Mouse (Mus musculus): ENCODE data around the gene Saa2. TPM values are rescaled to one million over a fixed set of nuclear protein-coding genes. Genes with fewer than 3 reads are reported as not detected.

Gene Saa2
- total and polyA plus RNA-seq, 3 experiments = not detected

DNA sequence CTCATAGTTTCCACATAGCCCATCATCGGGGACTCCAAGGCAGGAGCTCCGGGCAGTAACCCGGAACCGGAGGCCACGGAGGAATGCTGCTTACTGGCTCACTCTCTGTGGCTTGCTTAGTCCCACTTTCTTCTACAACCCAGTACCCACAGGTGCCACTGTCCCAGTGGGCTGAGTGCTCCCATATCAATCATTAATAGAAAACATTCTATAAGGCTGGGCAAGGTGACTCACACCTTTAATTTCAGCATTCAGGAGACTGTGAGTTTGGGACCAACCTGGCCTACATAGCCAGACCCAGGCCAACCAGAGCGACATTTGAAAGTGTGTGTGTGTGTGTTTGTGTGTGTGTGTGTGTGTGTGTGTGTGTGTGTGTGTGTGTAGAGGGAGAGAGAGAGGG is 28.2 kb upstream of the Saa2 start:
- Histone ChIP-seq H3K9me3 (replicated peaks; ENCODE audit: insufficient read depth, low read length) (no peaks in the 10 kb centered on the region), H3K27ac (ENCODE audit: control insufficient read depth, low read depth, low read length) (no peak overlapping the region), H3K79me2 (ENCODE audit: control insufficient read depth, insufficient read depth, low read length, poor library complexity) (no peaks in the 10 kb centered on the region), H3K27me3 (ENCODE audit: control insufficient read depth in 1 of 2, insufficient read depth in 2 of 2, low read length in 2 of 2) (peaks cover 0 to 3% of the 10 kb centered on the region in 2 experiments; a peak in 2 of 4 replicates), H3K36me3 (ENCODE audit: control insufficient read depth in 1 of 2, insufficient read depth in 2 of 2, low read length in 2 of 2) (no peaks in the 10 kb centered on the region), H3K4me3 (ENCODE audit: control insufficient read depth in 1 of 2, insufficient read depth in 1 of 2, low read depth in 2 of 2, low read length in 2 of 2) (no peak overlapping the region), H3K4me1 (ENCODE audit: control insufficient read depth in 1 of 2, insufficient read depth in 2 of 2, low read length in 2 of 2) (peaks cover 0 to 9% of the 10 kb centered on the region in 2 experiments; a peak in 2 of 4 replicates), H3K9ac (ENCODE audit: control insufficient read depth, low read depth, low read length, poor library complexity, severe bottlenecking) (no peak overlapping the region)
- DNase-seq (ENCODE audit: low read depth, low spot score) = no peak
- TF ChIP-seq SIN3A (IDR thresholded peaks at IDR 0.05; ENCODE audit: low read length) (no peak), MYC (IDR thresholded peaks at IDR 0.05; ENCODE audit: low read depth, low read length) (no peak), TBP (IDR thresholded peaks at IDR 0.05; ENCODE audit: low read depth, low read length) (no peak), CHD1 (IDR thresholded peaks at IDR 0.05; ENCODE audit: low read depth, low read length) (no peak), MAZ (IDR thresholded peaks at IDR 0.05; ENCODE audit: low read depth, low read length) (no peak), KAT2A (conservative IDR thresholded peaks at IDR 0.05; ENCODE audit: low read depth, low read length) (no peak), MAFK (IDR thresholded peaks at IDR 0.05; ENCODE audit: borderline replicate concordance, low read depth, low read length) (no peak), USF1 (IDR thresholded peaks at IDR 0.05; ENCODE audit: low read depth, low read length) (no peak), POLR2AphosphoS2 (IDR thresholded peaks at IDR 0.05; ENCODE audit: low read length) (no peak), MXI1 (IDR thresholded peaks at IDR 0.05; ENCODE audit: low read depth, low read length) (no peak), POLR2A (IDR thresholded peaks at IDR 0.05; ENCODE audit: control insufficient read depth in 1 of 2, insufficient read depth in 1 of 2, low read depth in 1 of 2, low read length in 2 of 2, poor library complexity in 1 of 2) (no peak), TCF12 (IDR thresholded peaks at IDR 0.05; ENCODE audit: low read depth, low read length) (no peak), TAL1 (IDR thresholded peaks at IDR 0.05; ENCODE audit: low read length) (no peak), HCFC1 (IDR thresholded peaks at IDR 0.05; ENCODE audit: low read depth, low read length) (no peak), RAD21 (IDR thresholded peaks at IDR 0.05; ENCODE audit: low read depth, low read length) (no peak), ELF1 (IDR thresholded peaks at IDR 0.05; ENCODE audit: low read depth, low read length) (no peak), GABPA (IDR thresholded peaks at IDR 0.05; ENCODE audit: low read depth, low read length) (no peak), POLR2AphosphoS5 (IDR thresholded peaks at IDR 0.05; ENCODE audit: borderline replicate concordance, low read depth, low read length) (no peak)

DNA sequence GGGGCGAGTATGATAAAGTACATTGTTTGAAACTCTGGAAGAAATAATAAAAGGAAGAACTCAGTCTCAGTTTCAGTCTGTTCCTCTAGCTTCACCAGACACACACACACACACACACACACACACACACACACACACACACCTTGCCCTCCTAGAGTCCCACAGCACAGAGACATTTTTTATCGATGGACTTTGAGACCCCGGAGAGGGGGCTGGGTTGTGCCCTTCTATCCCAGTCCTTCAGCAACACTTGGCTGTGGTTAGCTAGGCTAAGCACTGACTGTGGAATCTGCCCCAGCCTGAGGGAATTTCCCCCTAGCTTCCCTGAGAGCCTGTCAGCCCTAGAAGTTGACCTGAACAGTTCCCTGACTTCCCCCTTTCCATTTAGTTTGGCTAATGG is 27.7 kb upstream of the Saa2 start:
- H3K4me1 ChIP-seq (ENCODE audit: control insufficient read depth in 1 of 2, insufficient read depth in 2 of 2, low read length in 2 of 2) = peaks cover 0 to 9% of the 10 kb centered on the region in 2 experiments; a peak in 2 of 4 replicates
- no peak overlapping the region for H3K27ac ChIP-seq (ENCODE audit: control insufficient read depth, low read depth, low read length)
- no peak overlapping the region for H3K9ac ChIP-seq (ENCODE audit: control insufficient read depth, low read depth, low read length, poor library complexity, severe bottlenecking)
- no peaks in the 10 kb centered on the region for H3K36me3 ChIP-seq (ENCODE audit: control insufficient read depth in 1 of 2, insufficient read depth in 2 of 2, low read length in 2 of 2)
- no peaks in the 10 kb centered on the region for H3K9me3 ChIP-seq (replicated peaks; ENCODE audit: insufficient read depth, low read length)
- TF ChIP-seq ZMIZ1 (IDR thresholded peaks at IDR 0.05; ENCODE audit: low read depth, low read length) (no peak), TAL1 (IDR thresholded peaks at IDR 0.05; ENCODE audit: low read length) (no peak), MYB (IDR thresholded peaks at IDR 0.05; ENCODE audit: low read depth, low read length) (no peak), GATA1 (IDR thresholded peaks at IDR 0.05; ENCODE audit: low read depth, low read length) (no peak), MAX (IDR thresholded peaks at IDR 0.05; ENCODE audit: low read length) (no peak), RAD21 (IDR thresholded peaks at IDR 0.05; ENCODE audit: low read depth, low read length) (no peak), USF1 (IDR thresholded peaks at IDR 0.05; ENCODE audit: low read depth, low read length) (no peak), HCFC1 (IDR thresholded peaks at IDR 0.05; ENCODE audit: low read depth, low read length) (no peak), MEF2A (IDR thresholded peaks at IDR 0.05; ENCODE audit: extremely low read depth, insufficient replicate concordance, low read depth, low read length, poor library complexity, severe bottlenecking) (no peak), NELFE (IDR thresholded peaks at IDR 0.05; ENCODE audit: low read depth, low read length) (no peak)
- no peak overlapping the region for H3K4me3 ChIP-seq (ENCODE audit: control insufficient read depth in 1 of 2, insufficient read depth in 1 of 2, low read depth in 2 of 2, low read length in 2 of 2)
- no peaks in the 10 kb centered on the region for H3K79me2 ChIP-seq (ENCODE audit: control insufficient read depth, insufficient read depth, low read length, poor library complexity)
- peaks cover 0 to 3% of the 10 kb centered on the region in 2 experiments; a peak in 2 of 4 replicates for H3K27me3 ChIP-seq (ENCODE audit: control insufficient read depth in 1 of 2, insufficient read depth in 2 of 2, low read length in 2 of 2)
- DNase-seq (ENCODE audit: low read depth, low spot score) = no peak

Measured in MEL (cell line).